Mouse (Mus musculus) retina, adult 2 months (tissue): ENCODE results near the gene Acot10.
"Not testable (repeated sequence)": the region's sequence is repeated elsewhere in the genome, so short reads cannot be mapped to it uniquely, and the experiment has no call there.

Experiments
- DNase-seq: peaks from one replicate; pipeline ENCODE4 v3.0.0-alpha.2; 2012; ENCODE audit warnings: low read depth, low spot score

Acot10 gene

GRCm38 (mm10) chr15:20666650-20667049 lies at the start of gene Acot10:
Gene Acot10, minus strand, starts transcription at chr15:20666750.
- DNase-seq = no peak

- no peak for DNase-seq
These were observed 45.3 kb upstream of the Acot10 start for GRCm38 (mm10) chr15:20711859-20712258.

- DNase-seq = no peak
These were observed 29.7 kb upstream of the Acot10 start for GRCm38 (mm10) chr15:20696229-20696628.

- no peak for DNase-seq
These were observed 17.6 kb upstream of the Acot10 start for GRCm38 (mm10) chr15:20684200-20684599.

GRCm38 (mm10) chr15:20682719-20683118 lies 16.2 kb upstream of the Acot10 start:
- DNase-seq = no peak

- not testable (repeated sequence) for DNase-seq
These were observed 3.0 kb upstream of the Acot10 start for GRCm38 (mm10) chr15:20669507-20669906.

GRCm38 (mm10) chr15:20667989-20668388 lies 1.4 kb upstream of the Acot10 start:
- DNase-seq = no peak

- DNase-seq = no peak
These were observed 800 bp upstream of the Acot10 start for GRCm38 (mm10) chr15:20667350-20667749.

GRCm38 (mm10) chr15:20660221-20660620 lies 6.3 kb downstream of the Acot10 start:
- no peak for DNase-seq

GRCm38 (mm10) chr15:20642905-20643414 lies 23.6 kb downstream of the Acot10 start:
- no peak for DNase-seq

GRCm38 (mm10) chr15:20639155-20639554 lies 27.4 kb downstream of the Acot10 start:
- no peak for DNase-seq

- no peak for DNase-seq
These were observed 32.0 kb downstream of the Acot10 start for GRCm38 (mm10) chr15:20634593-20634992.
